Mouse (Mus musculus) limb, embryonic 13.5 days (tissue): Measurements from ENCODE around the gene Lhfpl2. TPM values are rescaled to one million over a fixed set of nuclear protein-coding genes. Genes with fewer than 3 reads are reported as not detected.

Experiments used
- ATAC-seq: fragments of 200-750 bp; cut with Nextera tagmentation; 2 replicates; pipeline ENCODE4 v1.8.0; 2017; ENCODE audit warnings: low read depth, moderate number of reproducible peaks, moderate TSS enrichment; ENCODE audit not compliant: low FRiP score
- H3K27ac ChIP-seq: fragments of 300-500 bp; sonication (generic); 2 replicates; pipeline ENCODE4 v1.5.1; 2015; ENCODE audit warnings: inconsistent platforms, mild to moderate bottlenecking, moderate library complexity
- H3K27me3 ChIP-seq: fragments of 300-500 bp; sonication (generic); 2 replicates; pipeline ENCODE4 v1.6.1; 2015; ENCODE audit warnings: mild to moderate bottlenecking, inconsistent platforms
- H3K36me3 ChIP-seq: fragments of 300-500 bp; sonication (generic); 2 replicates; pipeline ENCODE4 v1.6.1; 2015; ENCODE audit warnings: inconsistent platforms, mild to moderate bottlenecking, moderate library complexity
- H3K4me1 ChIP-seq: fragments of 300-500 bp; sonication (generic); 2 replicates; pipeline ENCODE4 v1.6.1; 2015; ENCODE audit warnings: inconsistent platforms
- H3K4me2 ChIP-seq: fragments of 300-500 bp; sonication (generic); replicated peaks from 2 replicates; pipeline ENCODE4 v1.6.1; 2015; ENCODE audit warnings: inconsistent platforms, mild to moderate bottlenecking, moderate library complexity
- H3K4me3 ChIP-seq: fragments of 300-500 bp; sonication (generic); 2 replicates; pipeline ENCODE4 v1.5.1; 2015; ENCODE audit warnings: moderate library complexity, mild to moderate bottlenecking, inconsistent platforms
- H3K9ac ChIP-seq: fragments of 300-500 bp; sonication (generic); 2 replicates; pipeline ENCODE4 v1.6.1; 2015; ENCODE audit warnings: mild to moderate bottlenecking, inconsistent platforms
- H3K9me3 ChIP-seq: fragments of 300-500 bp; sonication (generic); 2 replicates; pipeline ENCODE4 v1.6.1; 2016; ENCODE audit warnings: inconsistent platforms
- WGBS: fragments of 180-500 bp; shearing (Covaris S2); methylation state at CpG from one replicate; pipeline ENCODE4 v1.1.7; 2015; 5-methylcytosine and 5-hydroxymethylcytosine counted together
- polyA plus RNA-seq: library from polyadenylated mRNA; unstranded; fragments of >200 nt; fragmentation: Nextera tagmentation; extraction: Ambion mirVana; gene quantifications from 2 replicates; pipeline ENCODE4 v1.2.1, GENCODE M21; 2015

Gene Lhfpl2
- polyA plus RNA-seq, 1 experiment from 2014 or later = 79.1 TPM

DNA sequence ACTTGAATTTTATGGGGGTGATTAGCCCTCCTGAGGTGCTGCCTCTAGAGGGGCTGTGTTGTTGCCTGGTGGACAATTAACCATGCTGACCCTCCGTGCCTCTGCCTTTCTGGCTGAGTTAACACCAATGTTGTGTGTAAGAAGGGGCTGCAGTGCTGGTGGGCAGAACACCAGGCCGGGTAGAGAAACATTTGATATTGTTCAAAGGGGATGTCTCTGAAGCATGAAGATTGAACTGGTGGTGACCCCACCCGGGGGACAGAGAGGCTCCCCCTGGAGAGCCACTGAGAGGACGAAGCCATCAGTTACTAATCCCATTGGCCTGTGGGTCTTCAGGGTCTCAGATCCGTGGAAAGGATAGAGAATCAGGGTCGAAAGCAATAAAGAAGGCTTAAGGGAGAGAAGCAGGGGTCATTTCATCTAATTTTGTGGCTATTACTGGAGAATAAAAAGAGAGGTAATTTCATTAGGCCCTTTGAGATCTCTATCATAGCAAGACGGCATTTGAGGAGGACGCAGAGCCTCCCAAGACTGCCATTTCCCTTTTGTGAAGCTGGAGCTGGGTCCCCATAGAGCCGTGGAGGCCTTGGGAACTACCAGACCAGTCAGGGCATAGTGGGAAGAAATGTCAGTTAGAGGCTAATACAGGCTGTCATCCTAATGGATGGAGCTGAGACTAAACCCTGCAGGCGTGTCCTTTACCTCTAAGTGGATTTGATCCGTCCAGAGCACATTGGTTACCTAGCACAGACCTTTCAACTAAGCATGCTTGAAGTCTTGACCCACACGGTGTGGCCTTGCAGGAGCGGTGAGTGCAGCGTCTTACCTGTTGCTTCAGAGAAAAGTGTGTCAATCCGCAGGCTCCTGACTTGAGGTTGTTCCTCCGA lies 12.1 kb downstream of the Lhfpl2 start:
- ATAC-seq = no peak
- Histone ChIP-seq H3K4me3 (no peak overlapping the region), H3K27ac (no peak overlapping the region), H3K9me3 (no peaks in the 10 kb centered on the region; the same call in 1 of the 2 replicates), H3K9ac (no peak overlapping the region), H3K36me3 (peaks cover 5% of the 10 kb centered on the region), H3K4me1 (peaks cover 73% of the 10 kb centered on the region), H3K4me2 (no peak overlapping the region), H3K27me3 (peaks cover 33% of the 10 kb centered on the region)
- WGBS = 59% methylated on average over 16 of the region's 16 CpGs

DNA sequence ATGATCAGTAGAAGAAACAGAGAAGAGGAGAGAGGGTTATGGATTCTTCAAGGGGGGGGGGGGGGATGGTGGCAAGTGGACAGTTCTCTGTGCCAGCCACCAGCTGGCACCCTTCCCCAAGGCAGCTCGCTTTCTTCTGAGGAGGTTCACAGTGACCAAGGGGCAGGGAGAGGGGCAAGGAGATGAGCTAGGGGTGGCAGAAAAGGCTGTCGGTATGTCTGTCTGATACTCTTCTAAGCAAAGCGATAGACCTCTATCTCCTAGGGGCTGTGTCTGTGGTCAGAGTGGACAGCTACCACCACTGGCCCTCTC lies 12.7 kb downstream of the Lhfpl2 start:
- no peaks in the 10 kb centered on the region; the same call in 1 of the 2 replicates for H3K9me3 ChIP-seq
- H3K27ac ChIP-seq = no peak overlapping the region
- peaks cover 71% of the 10 kb centered on the region for H3K4me1 ChIP-seq
- WGBS = 95% methylated on average over 3 of the region's 3 CpGs
- no peak for ATAC-seq
- no peak overlapping the region for H3K4me2 ChIP-seq
- no peak overlapping the region for H3K9ac ChIP-seq
- peaks cover 37% of the 10 kb centered on the region for H3K27me3 ChIP-seq
- H3K4me3 ChIP-seq = no peak overlapping the region
- peaks cover 5% of the 10 kb centered on the region for H3K36me3 ChIP-seq

DNA sequence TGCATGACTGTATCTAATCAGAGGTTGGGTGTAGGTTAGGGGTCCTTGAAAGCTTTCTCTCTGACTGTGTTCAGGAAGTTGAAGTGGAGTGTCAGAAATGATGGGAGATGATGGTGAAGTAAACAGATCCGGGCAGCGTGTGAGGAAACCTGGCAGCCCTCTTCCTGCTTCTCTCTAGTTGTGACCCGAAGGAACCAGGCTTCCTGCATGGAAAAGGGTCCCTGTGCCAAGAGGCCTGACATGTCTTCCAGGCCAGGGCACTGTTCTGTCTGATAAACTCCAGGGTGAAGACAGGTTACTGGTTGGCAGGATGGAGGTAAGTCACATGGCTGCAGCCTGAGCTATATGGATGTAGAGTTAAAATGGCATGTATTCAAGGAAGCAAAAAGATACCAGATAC lies 13.3 kb downstream of the Lhfpl2 start:
- Histone ChIP-seq H3K9me3 (no peaks in the 10 kb centered on the region; the same call in 1 of the 2 replicates), H3K4me2 (no peak overlapping the region), H3K4me1 (peaks cover 69% of the 10 kb centered on the region), H3K4me3 (no peak overlapping the region), H3K27me3 (peaks cover 41% of the 10 kb centered on the region), H3K27ac (no peak overlapping the region), H3K9ac (no peak overlapping the region), H3K36me3 (peaks cover 5% of the 10 kb centered on the region)
- 90% methylated on average over 3 of the region's 3 CpGs for WGBS
- no peak for ATAC-seq

DNA sequence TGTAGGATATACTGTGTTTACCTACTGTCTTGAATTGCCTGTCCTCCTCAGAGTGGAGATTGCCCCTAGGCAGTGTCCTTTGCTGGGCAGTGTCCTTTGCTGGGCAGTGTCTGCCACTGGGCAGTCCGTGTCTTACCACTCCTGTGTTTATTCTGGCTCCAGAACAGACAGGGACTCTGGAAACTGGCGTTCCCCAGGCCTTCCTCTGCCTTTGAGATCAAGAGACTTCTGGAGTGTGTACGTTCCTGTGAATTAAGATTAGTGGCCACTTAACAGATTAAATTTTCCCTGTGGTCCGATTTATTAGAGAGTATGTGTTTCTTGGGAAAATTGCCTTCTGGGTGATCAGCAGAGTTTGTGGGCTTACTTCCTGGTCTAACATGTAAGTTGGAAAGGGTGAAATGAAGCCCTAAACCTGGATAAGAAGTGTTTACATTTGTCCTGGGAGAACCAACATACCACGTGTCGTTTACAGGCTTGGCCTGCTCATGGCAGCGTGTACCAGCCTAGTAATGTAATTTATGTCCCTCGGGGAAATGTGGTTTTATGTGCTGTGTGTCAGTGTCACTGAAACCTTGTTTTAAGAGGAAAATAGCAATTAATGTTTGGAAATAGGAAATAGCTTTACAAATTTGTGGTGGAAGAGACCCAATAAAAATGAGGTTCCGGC lies 15.6 kb downstream of the Lhfpl2 start:
- Histone ChIP-seq H3K4me3 (no peak overlapping the region), H3K4me1 (peaks cover 75% of the 10 kb centered on the region), H3K36me3 (peaks cover 5% of the 10 kb centered on the region), H3K4me2 (no peak overlapping the region), H3K27ac (no peak overlapping the region), H3K9ac (no peak overlapping the region), H3K27me3 (peaks cover 41% of the 10 kb centered on the region), H3K9me3 (no peaks in the 10 kb centered on the region; the same call in 1 of the 2 replicates)
- ATAC-seq = no peak
- WGBS = 21% methylated on average over 9 of the region's 9 CpGs

DNA sequence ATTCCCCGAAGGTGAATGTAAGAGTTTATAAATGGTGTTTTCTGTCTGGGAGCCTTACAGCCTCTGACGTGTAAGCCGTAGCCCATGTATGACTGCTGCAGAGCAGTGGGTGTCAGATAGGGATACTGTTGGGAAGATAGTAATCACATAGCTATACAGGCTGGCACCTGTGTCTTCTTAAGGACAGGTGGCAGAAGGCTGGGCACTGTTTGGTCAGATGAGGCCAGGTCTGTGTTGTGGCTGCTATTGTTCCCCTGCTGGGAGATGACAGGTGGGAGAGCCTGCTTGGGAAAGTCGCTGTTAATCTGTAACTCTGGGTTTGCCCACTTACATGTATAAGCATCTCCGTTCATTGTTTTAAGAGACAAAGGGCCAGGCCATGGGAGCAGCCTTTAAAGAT lies 16.1 kb downstream of the Lhfpl2 start:
- Histone ChIP-seq H3K4me1 (peaks cover 70% of the 10 kb centered on the region), H3K27ac (no peak overlapping the region), H3K4me3 (no peak overlapping the region), H3K9ac (no peak overlapping the region), H3K4me2 (no peak overlapping the region), H3K27me3 (peaks cover 43% of the 10 kb centered on the region), H3K9me3 (no peaks in the 10 kb centered on the region; the same call in 1 of the 2 replicates), H3K36me3 (peaks cover 5% of the 10 kb centered on the region)
- 40% methylated on average over 5 of the region's 5 CpGs for WGBS
- no peak for ATAC-seq

DNA sequence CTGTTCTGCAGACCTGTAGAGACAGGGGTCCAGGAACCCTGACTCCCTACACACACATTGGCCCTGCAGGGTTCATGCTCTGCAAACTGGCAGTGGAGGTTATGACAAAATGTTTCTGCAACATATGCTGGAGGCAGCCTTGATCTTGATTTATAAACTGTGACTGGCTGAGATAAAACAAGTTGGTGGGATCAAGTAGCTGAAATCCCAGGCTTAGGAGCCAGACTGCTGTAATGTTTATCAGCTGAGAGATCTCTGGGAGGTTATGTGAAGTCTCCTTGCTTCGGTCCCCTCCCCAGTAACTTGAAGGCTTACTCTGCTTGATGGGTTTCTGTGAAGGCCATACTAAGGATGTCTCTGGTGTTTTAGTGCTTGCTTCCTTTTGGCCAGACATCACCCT lies 17.6 kb downstream of the Lhfpl2 start:
- H3K4me2 ChIP-seq = no peak overlapping the region
- H3K9me3 ChIP-seq = no peaks in the 10 kb centered on the region; the same call in 1 of the 2 replicates
- WGBS = 19% methylated on average over 1 of the region's 1 CpGs
- H3K4me3 ChIP-seq = no peak overlapping the region
- peaks cover 58% of the 10 kb centered on the region for H3K4me1 ChIP-seq
- H3K9ac ChIP-seq = no peak overlapping the region
- ATAC-seq = no peak
- no peak overlapping the region for H3K27ac ChIP-seq
- peaks cover 38% of the 10 kb centered on the region for H3K27me3 ChIP-seq
- H3K36me3 ChIP-seq = peaks cover 10% of the 10 kb centered on the region

DNA sequence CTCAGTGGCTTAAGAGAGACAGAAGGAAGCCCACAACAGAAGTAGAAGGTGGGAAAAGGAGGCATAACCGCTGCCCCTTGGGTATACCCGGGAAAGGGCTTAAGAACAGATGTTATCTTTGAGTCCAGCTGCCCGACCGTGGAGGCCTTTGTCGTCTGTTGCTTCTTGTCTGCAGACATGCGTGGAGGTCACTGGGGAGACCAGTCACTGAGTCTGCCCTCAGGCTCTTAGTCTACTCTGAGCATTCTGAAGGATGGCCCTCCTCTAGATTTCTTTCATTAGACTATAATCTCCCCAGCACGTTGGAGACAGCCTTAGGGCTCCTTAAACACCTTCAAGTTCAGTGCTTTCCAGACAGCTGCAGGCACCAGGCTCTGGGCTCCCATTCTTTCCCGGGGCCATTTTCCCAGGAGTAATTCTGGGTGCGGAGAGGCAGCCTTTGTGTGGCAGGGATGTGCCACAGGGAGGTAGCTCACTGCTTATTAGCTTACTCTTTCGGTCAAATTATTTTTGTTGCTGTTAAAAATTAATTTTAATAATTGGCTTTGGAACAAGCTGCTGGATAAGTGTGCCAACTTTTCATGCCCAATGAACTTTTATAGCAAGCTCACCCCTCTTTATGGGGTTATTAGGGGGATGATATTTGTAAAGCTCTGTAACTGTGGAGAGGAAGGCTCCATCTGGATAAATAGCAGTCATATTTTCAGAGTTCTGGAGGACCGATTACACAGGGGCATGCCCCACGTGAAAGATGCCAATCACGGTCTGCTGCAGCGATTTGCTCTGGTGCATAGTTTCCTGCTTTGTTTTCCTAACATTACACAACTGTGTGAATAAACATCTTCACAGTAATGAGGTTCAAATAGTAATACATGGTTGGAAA lies 19.8 kb downstream of the Lhfpl2 start:
- H3K9ac ChIP-seq = no peak overlapping the region
- no peak overlapping the region for H3K4me3 ChIP-seq
- 34% methylated on average over 14 of the region's 14 CpGs for WGBS
- H3K27me3 ChIP-seq = peaks cover 28% of the 10 kb centered on the region
- peaks cover 49% of the 10 kb centered on the region for H3K4me1 ChIP-seq
- peaks cover 6% of the 10 kb centered on the region; the same call in 1 of the 2 replicates for H3K36me3 ChIP-seq
- H3K4me2 ChIP-seq = no peak overlapping the region
- no peak overlapping the region for H3K27ac ChIP-seq
- no peak for ATAC-seq
- no peaks in the 10 kb centered on the region for H3K9me3 ChIP-seq

DNA sequence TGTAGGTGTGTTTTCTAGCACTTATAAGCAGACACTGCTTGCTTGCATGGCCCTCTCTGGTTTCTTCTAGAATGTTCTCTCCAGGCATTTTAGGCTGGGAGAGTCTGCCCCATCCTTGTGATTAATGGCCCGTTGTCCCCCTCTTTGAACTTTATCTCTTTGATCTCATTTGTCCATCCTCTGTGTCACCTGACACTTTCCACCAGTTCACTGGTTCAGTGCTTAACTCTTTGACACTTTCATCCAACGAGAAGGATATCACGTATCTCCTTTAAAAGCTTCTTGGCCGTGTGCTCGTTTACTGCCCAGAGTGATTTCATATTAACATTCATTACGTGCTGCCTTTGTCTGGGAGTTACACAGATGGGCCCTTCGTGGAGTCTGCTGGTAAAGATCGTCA lies 25.6 kb downstream of the Lhfpl2 start:
- peaks cover 14% of the 10 kb centered on the region; the same call in 1 of the 2 replicates for H3K36me3 ChIP-seq
- H3K9me3 ChIP-seq = no peaks in the 10 kb centered on the region
- no peak overlapping the region for H3K4me2 ChIP-seq
- H3K9ac ChIP-seq = no peak overlapping the region
- H3K4me1 ChIP-seq = peaks cover 26% of the 10 kb centered on the region
- 21% methylated on average over 8 of the region's 8 CpGs for WGBS
- peaks cover 10% of the 10 kb centered on the region for H3K27me3 ChIP-seq
- H3K4me3 ChIP-seq = no peak overlapping the region
- no peak overlapping the region for H3K27ac ChIP-seq
- ATAC-seq = no peak

DNA sequence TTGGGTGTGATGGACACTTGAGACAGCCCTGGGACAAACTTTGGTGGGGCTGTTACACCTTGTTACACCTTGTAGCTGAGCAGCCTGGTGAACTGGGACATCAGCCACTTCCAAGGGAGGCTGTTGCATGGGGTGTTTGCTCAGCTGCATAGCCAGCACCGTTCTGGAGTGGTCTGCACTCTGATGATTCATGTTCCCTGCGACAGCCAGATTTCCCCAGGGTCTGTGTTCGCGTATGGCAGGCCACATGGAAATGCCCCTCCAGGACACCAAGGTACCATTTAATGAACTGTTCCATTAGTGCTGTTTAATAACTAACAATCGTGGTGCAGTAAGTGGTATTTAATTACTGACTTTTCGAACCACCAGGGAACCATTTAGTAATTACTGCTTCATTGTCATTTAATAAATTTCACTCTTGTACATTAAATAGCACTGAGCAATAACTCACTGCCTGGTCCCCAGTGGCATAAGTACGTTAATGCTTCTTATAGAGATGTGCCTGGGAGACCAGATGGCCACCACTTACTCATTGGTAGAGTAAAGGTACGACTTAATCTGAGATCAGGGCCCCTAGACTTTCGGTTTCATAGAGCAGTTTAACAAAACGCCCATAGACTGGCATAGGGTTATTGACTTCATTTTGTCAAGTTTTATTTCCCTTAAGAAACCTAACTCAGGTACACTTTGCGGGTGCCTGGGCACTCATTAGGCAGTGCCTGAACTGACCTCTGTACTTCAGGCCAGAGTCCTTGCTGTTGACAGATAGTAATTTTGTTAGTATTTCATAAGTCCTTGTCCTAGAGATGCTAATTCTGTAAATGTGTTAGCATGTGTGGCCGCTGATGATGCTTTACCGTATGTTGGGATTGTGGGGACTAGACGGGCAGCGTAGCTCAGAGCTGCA lies 26.9 kb downstream of the Lhfpl2 start:
- no peak overlapping the region for H3K4me3 ChIP-seq
- no peaks in the 10 kb centered on the region for H3K9me3 ChIP-seq
- H3K36me3 ChIP-seq = peaks cover 14% of the 10 kb centered on the region; the same call in 1 of the 2 replicates
- H3K27me3 ChIP-seq = no peaks in the 10 kb centered on the region
- no peak overlapping the region for H3K9ac ChIP-seq
- H3K4me2 ChIP-seq = no peak overlapping the region
- H3K27ac ChIP-seq = no peak overlapping the region
- WGBS = 45% methylated on average over 15 of the region's 15 CpGs
- peaks cover 33% of the 10 kb centered on the region for H3K4me1 ChIP-seq
- ATAC-seq = no peak

DNA sequence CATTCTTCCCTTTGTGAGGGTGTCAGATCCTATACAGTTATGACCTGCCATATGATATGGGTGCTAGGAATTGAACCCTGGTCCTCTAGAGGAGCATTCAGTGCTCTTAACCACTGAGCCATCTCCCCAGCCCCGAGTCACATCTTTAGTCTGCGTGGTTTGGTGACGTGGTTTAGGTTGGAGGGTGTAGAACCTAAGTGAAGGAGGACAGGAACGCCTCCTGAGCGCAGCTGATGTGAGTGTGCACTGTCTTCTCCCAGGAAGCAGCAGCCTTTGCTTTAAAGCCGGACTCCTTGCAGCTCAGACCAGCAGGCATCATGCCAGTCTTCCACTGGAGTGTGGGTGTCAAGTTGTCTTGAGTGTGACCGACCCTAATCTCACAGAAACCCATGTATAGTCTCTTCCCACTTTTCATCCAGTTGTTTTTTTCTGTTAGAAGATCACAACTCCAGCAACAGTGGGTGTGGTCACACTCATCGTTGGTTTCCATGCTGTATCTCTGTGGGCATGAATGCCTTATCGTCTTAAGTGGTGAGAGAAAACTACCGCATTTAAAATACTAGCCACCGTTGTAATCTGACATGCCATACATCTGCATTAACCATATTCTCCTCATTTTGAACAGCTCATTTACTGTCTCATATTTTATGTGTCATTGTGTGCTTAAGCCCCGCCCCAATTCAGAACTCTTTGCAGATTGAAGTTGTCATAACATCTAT lies 28.7 kb downstream of the Lhfpl2 start:
- WGBS = 89% methylated on average over 12 of the region's 12 CpGs
- no peak for ATAC-seq

More for the DNA sequence above, 28.7 kb downstream of the Lhfpl2 start:
- no peak overlapping the region for H3K4me3 ChIP-seq
- H3K9ac ChIP-seq = no peak overlapping the region
- H3K4me1 ChIP-seq = peaks cover 33% of the 10 kb centered on the region
- no peaks in the 10 kb centered on the region for H3K9me3 ChIP-seq
- no peak overlapping the region for H3K27ac ChIP-seq
- peaks cover 8% of the 10 kb centered on the region; the same call in 1 of the 2 replicates for H3K36me3 ChIP-seq
- H3K27me3 ChIP-seq = no peaks in the 10 kb centered on the region
- no peak overlapping the region for H3K4me2 ChIP-seq
